Mouse (Mus musculus) heart, adult 11 months (tissue): ENCODE measurements around the gene Ifnab.

Experiments
- DNase-seq: peaks from one replicate; pipeline ENCODE4 v3.0.0; 2022

Gene Ifnab

DNA sequence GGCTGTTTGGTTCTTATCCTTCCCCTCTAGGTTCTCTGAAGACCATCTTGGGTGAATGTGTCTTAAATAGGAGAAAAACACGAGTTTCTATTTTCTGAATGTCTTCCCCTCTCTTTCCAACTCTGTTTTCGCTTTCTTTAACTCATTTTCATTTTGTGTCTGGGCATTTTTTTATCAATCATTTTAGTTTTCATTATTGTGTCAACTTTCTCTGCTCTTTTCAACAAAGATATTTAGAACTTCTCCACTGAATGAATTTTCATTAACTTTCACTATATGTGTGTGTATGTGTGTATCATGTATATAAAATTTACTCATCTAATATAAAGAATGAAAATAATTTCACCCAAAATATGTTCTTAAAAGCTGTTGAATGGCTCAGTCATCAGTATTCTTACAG is at the start of gene Ifnab:
Gene Ifnab, minus strand, starts transcription at position 101 of the 400 bp plus-strand sequence.
- DNase-seq: no peak

DNA sequence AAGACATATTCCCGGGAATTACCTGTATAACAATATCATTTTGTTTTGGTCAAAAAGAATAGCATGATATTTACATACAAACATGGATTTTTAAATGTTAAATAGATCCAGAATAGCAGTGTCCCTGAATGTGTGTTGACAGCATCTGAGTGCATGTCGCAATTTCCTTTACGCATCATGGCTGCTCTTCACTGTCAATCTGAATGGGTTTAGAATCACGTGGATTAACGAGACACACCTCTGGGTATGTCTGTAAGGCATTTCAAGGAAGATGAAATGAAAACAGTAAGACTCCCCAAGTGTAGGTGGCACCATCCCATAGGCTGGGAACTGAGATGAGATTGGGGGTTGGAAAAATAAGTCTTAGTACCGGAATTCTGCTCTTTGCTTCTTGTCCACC is 47.9 kb upstream of the Ifnab start:
- no peak for DNase-seq

DNA sequence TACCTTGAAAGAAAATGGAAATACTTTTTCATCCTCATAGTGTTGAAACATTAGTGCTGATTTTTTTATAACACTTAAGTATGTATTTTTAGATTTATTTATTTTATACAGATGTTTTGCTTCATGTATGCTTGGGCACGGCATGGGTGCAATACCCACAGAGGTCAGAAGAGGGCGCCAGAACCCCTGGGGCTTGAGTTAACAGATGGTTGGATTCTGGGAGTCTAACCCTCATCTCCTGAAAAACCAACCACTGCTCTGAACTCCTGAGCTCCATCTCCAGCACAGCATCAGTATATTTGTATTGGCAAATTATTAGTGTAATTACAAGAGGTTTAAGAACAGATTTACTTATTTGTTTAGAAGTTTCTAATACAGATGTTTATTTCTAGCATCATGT is 47.3 kb upstream of the Ifnab start:
- peak; percentile 90 for DNase-seq

DNA sequence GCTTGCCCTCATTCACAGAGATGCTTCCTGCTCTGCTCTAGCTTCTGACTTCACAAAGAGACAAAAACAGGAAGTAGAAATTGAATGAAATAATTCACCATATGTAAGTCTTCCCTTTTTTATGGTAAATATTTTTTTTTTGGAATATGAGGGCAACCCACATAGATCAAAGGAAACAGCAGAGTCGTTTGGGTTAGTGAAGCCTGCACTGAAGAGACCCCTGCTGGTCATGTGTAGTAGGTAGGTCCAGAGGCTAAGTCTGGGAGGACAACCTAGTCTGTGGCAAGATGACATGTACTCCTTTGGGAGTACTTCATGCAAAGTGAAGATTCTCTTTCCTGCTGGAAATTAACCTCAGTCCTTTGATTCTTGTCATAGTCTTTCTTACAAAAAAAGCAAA is 36.2 kb upstream of the Ifnab start:
- peak; percentile 48 for DNase-seq

DNA sequence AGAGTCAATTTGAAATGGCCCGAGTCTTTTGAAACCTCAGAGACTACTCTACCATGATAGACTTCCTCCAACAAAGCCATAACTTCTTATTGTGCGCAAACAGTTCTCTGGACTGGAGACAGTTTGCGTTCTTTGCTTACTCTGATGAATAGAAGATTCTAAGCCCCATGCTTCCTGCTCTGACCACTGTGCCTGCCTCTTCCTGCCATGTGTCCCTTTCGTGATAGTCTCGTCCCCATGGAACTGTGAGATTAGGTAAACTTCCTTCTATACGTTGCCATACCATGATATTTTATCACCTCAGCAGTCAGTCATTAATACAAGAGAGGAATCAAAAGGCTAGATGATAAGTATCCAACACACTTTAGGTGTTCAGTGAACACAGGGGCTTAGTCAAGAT is 35.6 kb upstream of the Ifnab start:
- DNase-seq: peak; percentile 24

DNA sequence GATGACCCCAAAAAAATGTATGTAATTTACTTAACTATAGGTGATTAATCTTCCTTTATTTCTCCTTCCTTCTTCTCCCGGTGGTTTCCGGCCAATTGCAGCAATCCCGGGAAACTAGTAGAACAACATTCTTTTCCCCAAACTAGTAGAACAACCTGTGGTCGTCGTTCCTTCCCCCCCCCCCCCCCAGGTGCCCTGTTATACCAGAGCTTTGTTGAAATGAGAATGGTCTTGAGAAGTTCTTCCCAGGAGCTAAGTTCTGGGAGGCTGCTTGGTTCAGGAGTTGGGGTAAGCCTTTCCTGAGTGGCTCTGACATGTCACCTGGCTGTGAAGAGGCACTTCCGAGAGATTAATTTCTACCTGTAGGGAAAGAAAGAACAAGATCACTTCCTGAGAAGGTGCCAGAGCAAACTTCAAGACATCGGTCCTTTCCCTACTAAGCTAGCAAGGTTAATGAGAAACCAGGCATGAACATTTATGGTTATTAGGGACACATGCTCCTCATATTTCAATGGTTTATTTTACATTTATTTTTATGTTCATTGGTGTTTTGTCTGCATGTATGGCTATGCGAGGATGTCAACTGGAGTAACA is 32.4 kb upstream of the Ifnab start:
- DNase-seq: peak; percentile 42

DNA sequence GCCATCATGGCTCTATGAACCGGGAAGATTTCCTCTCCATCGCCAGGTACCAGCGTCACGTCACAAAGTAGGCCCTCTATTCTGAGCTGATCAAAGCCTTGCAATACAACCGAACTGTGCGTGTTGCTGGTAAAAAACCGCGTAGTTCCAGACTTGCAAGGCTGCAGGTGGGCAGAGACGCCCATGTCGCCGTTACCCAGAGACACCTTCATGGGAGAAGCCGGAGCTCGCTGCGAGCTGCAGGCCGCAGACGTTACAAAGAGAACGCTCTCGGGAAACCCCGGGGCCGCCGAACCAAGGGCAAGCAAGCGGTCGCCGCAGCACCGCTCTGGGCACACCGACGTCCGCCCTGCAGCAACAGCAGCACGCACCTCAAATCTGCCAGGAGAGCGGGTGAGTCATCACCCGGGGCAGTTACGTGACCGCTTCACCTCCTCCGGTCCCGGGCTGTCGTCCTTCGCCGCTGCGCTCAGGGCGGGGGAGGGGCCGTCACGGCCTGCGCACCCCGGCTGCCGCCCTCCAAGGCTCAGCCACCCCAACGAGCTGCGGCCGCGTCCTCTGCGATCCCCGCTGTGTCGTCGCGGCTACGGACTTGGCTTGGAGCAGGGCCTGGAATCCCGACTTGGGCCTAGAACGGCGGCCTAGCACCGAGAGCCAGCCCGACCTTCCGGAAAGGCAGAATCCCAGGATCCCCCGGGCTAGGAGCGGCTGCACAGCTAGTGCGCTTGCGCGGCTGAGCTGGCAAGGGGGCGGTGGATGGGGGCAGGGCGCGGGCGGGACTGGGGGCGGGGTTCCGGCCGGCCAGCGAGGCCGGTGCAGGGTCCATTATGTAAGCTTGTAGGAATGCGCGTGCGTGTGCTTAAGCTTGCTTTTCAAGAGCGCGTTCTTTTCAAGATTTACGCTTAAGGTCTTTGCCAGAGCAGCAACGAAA is 30.9 kb upstream of the Ifnab start, which contains the start of the genes Gm26566 and Klhl9:
Gene Gm26566, plus strand, starts transcription at position 15 of the 931 bp plus-strand sequence.
Gene Klhl9, minus strand, starts transcription at position 675 of the 931 bp plus-strand sequence.
- peak; percentile 99 for DNase-seq

DNA sequence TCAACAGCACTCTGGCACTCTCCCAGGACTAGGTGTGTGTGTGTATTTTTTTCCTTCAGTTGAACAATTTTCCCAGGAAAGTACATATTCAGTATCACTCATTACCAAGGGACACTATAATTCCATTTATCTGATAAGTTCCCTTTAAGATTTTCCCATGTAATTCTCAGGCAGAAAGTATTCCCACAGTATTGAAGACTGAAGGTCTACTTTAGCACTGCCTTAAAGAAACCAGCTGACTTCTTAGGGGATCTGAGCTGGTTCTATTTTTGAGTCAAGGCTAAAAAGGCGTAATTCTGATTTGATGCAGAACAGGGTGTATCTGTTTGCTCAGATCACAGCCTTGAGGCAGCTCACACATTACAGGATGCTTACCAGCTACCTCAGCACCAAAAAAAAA is 27.6 kb upstream of the Ifnab start:
- no peak for DNase-seq

DNA sequence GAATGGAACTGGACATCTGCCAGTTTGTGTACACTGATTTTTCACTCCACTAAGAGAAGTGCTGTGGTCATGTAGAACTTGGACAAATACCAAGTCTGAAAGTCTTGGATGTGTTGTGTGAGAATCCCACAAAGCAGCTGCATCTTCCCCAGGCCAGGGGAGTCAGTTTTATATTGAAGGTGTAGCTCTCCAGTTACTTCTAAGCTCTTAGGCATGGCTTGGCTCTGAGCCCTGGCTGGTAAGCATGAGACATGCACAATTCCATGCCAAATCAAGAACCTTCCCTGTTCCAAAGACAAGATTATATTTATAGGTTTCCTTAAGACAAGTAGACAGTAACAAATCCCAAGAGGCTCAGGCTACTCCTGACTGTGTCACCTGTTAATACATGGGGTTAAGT is 23.9 kb upstream of the Ifnab start:
- DNase-seq: peak; percentile 88

DNA sequence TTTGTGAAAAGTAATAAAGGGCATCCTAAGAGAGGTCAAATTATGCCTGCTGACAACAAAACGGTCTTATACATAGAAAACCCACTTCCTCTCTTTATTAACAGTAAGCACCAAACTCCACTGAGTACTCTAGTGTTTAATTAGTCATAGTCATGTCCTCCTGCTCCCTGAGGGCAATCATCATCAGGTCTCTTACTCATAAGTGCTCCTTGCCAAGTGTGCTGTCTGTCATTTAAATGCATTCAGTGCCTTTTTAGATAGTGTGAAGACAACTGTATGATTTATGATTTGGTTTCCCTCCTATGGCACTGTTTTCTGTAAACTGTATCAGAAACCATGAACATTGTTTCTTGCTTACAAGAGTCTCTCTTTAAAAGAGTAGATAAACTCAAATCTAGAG is 23.1 kb upstream of the Ifnab start:
- no peak for DNase-seq

DNA sequence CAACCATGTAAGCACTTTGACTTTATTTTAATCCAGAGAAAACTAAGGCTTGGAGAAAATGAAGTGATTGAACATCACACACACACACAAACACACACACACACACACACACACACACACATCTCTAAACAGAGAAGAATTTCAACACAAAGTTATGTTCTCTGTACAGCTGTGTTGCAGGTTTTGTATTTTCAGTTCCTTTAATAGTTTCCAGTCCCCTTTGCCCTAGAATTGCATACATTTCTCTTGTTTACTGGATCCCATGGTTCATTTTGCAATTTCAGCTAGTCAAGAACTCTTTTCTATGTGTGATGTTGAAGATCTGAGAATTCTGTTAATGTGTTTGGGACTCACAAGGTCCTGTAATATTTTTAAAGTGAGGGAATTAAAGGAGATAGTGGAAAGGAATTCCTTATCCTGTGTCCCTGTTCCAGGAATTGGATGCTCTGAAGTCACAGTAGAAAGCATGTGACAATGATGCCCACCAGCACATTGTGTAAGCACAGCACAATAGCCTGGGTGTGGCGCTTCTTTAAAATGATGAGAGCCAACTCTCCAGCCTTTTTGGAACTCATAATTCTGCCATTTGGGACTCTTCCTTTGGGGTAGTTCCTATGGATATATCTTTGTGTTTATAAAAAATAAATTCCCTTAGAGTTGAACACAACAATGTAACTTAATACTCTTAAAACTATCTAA is 16.1 kb upstream of the Ifnab start:
- peak; percentile 81 for DNase-seq

DNA sequence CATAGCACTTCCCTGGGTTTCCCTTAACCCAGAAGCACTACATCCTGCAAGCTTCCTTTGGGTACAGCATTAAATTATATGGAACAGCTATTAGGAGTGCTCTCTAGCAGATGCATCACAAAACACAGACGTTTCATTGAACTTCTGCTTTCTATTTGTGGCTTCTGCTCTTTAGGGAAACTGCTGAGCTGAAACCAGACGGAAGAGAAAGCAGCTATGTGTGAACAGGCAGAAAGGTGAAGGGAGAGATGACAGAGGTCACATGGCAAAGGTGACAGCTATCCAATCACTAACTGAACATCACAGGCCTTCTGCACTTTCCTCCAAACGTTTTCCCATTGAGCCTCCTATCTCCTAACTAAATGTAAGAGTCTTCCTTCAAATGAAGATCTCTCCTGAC is 14.8 kb upstream of the Ifnab start:
- peak; percentile 88 for DNase-seq

DNA sequence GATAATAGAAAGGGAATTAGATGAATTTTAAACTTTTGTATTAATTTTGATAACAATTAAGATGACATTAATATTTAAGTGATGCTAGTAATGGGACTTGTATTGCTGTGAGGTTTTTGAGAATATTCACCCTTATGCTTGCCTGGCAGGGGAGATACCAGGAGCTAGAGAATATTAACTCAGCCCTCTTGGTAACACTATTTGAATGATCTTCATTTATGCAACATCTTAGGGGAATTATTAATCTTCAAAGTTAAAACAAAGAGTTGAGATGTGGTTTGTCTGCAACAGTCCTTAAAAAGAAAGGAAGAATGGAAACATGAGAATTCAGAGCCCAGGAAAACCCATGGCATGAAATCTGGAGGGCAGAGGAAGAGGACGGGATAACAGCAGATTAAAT is 8.1 kb upstream of the Ifnab start:
- no peak for DNase-seq

DNA sequence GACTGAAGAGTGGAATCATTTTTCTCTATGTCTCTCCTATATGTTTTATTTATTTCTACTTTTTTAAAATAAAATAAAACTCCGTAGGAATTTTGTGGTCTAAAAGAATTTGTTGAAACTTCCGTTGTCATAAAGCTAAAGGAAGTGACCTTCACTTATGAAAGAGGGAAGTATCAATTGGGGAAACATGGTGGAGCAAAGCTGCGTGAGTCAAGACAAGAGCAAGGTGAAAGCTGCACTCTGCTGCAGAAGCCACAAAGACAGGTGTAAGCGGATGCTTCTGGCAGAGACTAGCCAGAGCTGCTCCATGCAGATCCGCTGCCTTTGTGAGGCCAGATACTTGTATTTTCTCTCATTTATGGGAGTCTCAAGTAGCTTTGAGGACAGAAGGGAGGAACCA is 7.6 kb upstream of the Ifnab start:
- no peak for DNase-seq

DNA sequence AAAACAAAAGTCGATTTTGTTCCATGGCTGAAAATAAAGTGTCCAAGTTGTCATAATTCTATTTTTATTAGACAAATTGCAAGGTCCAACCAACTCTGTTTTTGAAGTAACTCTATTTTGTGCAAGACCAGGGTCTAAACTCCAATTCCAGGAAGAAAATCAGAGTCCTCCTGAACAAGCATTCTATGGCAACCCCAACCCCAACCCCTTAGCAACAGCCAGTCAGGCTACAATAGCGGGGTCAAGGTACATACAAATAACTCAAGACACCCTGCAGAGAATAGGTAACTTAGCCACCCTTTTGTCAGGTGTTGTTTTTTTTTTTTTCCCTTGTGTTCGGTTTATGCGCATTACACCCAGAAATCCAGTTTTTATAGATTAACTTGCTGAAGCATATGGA is 6.6 kb upstream of the Ifnab start:
- DNase-seq: no peak

DNA sequence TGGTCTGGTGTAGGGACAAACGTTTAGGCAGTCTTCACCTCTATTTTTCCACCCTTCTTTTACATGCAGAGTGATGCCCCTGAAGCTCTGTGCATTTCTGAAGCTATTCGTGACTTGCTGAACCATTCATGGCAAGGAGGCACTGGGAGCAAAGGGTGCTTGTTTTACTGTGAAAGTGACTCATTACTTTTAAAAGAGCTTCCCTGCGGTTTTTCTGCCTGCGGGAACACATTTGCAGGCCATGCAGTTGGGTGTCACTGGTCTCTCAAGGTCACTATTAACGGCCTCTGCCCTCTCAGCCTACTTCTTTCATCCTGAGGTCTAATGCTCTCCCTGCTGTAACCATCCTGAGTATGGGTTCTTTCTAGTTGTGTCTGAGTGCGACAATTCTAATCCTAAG is 5.9 kb upstream of the Ifnab start:
- no peak for DNase-seq

DNA sequence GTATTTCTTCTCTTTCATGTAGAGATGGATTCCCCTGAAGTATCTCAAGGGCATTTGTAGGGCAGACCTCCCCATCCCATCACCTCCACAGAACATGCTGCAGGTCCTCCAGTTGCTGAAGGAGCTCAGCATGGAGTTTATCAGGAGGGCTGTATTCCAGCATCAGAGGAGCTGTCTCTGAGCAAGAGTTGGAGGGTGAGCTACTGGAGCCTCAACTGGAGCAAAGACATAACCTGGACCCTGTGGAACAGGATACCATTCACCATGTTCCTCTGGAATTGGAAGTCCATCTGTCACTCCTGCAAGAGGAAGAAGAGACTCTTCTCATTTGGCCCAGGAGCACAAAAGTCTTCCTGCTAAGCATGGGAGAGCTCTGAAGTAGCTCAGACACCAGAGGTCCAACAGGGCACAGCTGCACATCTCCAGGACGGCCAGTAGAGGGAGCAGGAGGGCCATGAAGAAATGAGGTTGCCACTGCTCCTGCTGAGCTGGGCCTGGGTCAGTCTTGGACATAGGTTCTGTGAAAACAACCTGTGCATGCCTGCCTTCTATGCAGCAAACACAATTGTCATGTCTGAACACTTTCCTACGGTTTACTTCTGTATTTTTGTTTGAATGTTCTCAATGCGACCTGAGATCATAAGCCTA is 5.2 kb upstream of the Ifnab start:
- DNase-seq: peak; percentile 94

DNA sequence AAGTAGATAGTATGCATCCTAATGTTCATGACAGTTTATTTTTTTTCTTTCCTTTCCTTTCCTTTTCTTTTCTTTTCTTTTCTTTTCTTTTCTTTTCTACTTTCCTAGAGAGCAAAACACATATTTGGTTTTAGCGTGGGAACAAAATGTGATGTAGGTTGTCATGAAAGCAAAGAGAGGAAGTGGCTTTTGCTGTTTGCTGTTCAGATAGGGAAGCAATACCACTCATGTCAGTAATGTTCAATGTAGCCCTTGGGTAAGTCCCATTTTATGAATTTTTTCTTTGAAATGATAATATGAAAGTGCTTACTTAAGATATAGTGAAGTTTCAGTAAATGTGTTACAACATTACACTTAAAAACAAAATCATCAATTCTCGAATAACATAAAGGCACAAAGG is 2.2 kb upstream of the Ifnab start:
- DNase-seq: no peak

DNA sequence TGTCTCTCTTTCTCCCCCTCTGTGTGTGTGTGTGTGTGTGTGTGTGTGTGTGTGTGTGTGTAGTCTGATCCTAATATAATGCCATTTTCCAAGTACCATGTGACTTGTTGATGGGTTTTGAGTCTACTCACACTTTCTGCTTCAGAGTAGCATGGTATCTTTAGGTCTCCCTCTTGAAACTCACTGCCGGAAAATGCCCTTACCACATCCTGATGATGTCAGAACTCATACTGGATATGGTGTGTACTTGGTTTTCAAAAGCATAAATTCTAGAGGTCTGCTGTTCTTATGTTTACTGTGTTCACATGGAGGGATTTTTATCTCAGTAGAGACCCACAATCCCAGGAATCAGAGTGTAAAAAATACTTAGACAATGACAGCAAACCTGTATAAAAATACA is 1.4 kb upstream of the Ifnab start:
- no peak for DNase-seq

DNA sequence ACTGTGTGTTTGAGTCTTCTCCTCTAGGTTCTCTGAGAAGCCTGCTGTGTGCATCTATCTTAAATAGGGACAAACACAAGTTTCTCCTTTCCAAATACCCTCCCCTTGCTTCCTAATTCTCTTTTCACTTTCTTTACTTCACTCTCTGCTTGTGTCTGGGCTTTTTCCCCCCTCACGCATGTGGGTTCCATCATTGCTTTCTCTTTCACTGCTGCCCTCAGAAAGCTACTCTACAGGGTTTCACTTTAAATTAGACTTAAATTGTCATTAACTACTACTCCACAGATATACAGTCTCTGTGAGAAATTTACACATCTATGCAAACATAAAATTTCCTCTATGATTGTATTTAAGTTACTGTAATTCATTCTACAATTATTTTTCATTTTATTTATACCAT is 7.3 kb downstream of the Ifnab start, which contains the start of gene Ifna2:
Gene Ifna2, minus strand, starts transcription at position 101 of the 400 bp plus-strand sequence.
- DNase-seq: no peak

DNA sequence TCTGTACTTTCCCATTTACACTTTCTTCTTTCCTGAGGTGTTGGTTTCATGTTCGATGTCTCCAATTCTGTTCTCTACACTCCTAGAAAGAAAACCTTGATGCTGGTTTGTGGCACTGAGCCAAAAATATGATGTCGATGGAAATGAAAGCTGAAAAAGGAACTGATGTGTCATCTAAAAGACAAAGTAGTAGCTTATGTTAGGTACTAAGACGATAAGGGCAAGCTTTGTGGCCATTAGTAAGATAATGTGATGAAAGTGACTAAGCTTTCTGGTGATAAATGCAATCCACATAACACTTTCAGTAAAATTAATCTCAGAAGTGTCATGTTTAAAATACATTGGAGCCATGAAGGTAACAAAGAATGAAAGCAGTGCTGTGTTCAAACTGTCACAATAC is 9.8 kb downstream of the Ifnab start:
- no peak for DNase-seq

DNA sequence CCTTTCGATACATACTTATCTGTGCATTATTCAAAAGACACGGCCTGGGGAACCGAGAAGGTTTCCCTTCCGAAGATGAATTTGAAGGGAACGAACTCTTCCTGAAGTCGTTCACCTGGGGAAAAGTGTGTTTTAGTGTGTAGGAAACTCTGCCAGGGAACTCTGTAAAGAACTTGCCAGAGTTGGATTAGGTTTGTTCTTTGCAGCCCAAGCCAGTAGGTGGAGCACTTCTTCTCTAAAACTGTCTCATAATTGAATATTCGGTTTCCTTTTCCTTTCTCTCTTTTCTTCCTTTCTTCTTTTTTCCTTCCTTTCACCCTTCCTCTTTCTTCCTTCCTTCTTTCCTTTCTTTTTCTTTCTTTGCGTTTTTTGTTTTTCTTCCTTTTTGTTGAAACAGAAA is 10.8 kb downstream of the Ifnab start:
- no peak for DNase-seq

DNA sequence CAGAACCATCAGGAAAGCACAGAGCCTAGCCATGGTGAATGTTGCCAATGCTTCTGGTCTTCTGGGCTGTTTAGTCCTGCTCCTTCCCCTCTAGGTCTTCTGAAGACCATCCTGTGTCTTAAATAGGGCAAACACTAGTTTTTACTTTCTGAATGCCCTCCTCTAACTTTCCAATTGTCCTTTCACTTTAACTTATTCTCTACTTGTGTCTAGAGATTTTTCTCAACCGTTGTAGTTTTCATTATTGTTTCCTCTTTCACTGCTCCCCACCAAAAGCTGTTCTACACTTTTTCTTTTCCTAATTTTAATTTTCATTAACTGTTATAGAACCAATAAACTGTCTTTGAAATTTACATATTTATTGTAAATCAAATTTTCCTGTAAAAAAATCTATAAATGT is 14.3 kb downstream of the Ifnab start, which contains the start of gene Ifna16:
Gene Ifna16, minus strand, starts transcription at position 101 of the 400 bp plus-strand sequence.
- no peak for DNase-seq
